Mouse (Mus musculus): ENCODE measurements around the gene Sh3kbp1. TPM values are rescaled to one million over a fixed set of nuclear protein-coding genes. Genes with fewer than 3 reads are reported as not detected.

Sh3kbp1 gene
- total and polyA plus RNA-seq, 3 experiments: 45.4 to 85.8 (median 48.2) TPM

GRCm38 (mm10) chrX:159910600-159910999 is 283.5 kb downstream of the Sh3kbp1 start:
- H3K9me3 ChIP-seq (replicated peaks; ENCODE audit: low read length): no peaks in the 10 kb centered on the region
- dilution Hi-C loops (cut with MboI; ENCODE audit: extremely low pct_ligation_motif_present, extremely low pct_unique_long_range_greater_than_20kb, low sequenced_read_pairs) (no loop called here), in situ Hi-C loops (cut with MboI; ENCODE audit: low pct_ligation_motif_present, low pct_unique_long_range_greater_than_20kb, low sequenced_read_pairs) (no loop called here)
- no peaks in the 10 kb centered on the region for H3K27me3 ChIP-seq (replicated peaks)
- H3K36me3 ChIP-seq (replicated peaks in 1 of 2; ENCODE audit: control insufficient read depth in 1 of 2, insufficient read depth in 1 of 2, low read length in 1 of 2): peaks cover 0 to 9% of the 10 kb centered on the region in 2 experiments
- peak overlapping the region; percentile 31; the same call in 1 of the 2 replicates for H3K4me2 ChIP-seq (ENCODE audit: insufficient read depth, low read depth, poor library complexity, severe bottlenecking)
- H3K27ac ChIP-seq (ENCODE audit: insufficient read depth, low read depth): no peak overlapping the region
- no peak overlapping the region for H3K4me3 ChIP-seq (replicated peaks in 1 of 3; ENCODE audit: low read depth in 2 of 3, low read length in 2 of 3, poor library complexity in 1 of 3)
- H3K79me2 ChIP-seq (replicated peaks; ENCODE audit: control insufficient read depth, extremely low read depth, insufficient read depth, poor library complexity, severe bottlenecking): no peaks in the 10 kb centered on the region
- H3K9ac ChIP-seq (ENCODE audit: insufficient read depth, low read depth): no peak overlapping the region
- H3K4me1 ChIP-seq (ENCODE audit: control insufficient read depth in 1 of 2, insufficient read depth in 2 of 2): peaks cover 0 to 31% of the 10 kb centered on the region in 2 experiments; a peak in 2 of 4 replicates
- no peak for TF ChIP-seq CHD2 (IDR thresholded peaks at IDR 0.05; ENCODE audit: low read length)
- no peak for TF ChIP-seq CTCF (conservative IDR thresholded peaks at IDR 0.05 in 1 of 2, IDR thresholded peaks at IDR 0.05 in 1 of 2; ENCODE audit: low read depth in 2 of 2, low read length in 2 of 2)
- DNase-seq (ENCODE audit: extremely low read depth): peak; percentile 19

- no peak for DNase-seq (ENCODE audit: extremely low read depth)
- H3K27ac ChIP-seq (ENCODE audit: insufficient read depth, low read depth): no peak overlapping the region
- in situ Hi-C loops (cut with MboI; ENCODE audit: low pct_ligation_motif_present, low pct_unique_long_range_greater_than_20kb, low sequenced_read_pairs) (no loop called here), dilution Hi-C loops (cut with MboI; ENCODE audit: extremely low pct_ligation_motif_present, extremely low pct_unique_long_range_greater_than_20kb, low sequenced_read_pairs) (no loop called here)
- no peaks in the 10 kb centered on the region for H3K79me2 ChIP-seq (replicated peaks; ENCODE audit: control insufficient read depth, extremely low read depth, insufficient read depth, poor library complexity, severe bottlenecking)
- H3K4me3 ChIP-seq (replicated peaks in 1 of 3; ENCODE audit: low read depth in 2 of 3, low read length in 2 of 3, poor library complexity in 1 of 3): no peak overlapping the region
- H3K4me2 ChIP-seq (ENCODE audit: insufficient read depth, low read depth, poor library complexity, severe bottlenecking): no peak overlapping the region
- peaks cover 0 to 2% of the 10 kb centered on the region in 2 experiments for H3K36me3 ChIP-seq (replicated peaks in 1 of 2; ENCODE audit: control insufficient read depth in 1 of 2, insufficient read depth in 1 of 2, low read length in 1 of 2)
- no peak overlapping the region for H3K9ac ChIP-seq (ENCODE audit: insufficient read depth, low read depth)
- TF ChIP-seq TCF12 (IDR thresholded peaks at IDR 0.05; ENCODE audit: low read depth, low read length): no peak
- no peak for TF ChIP-seq MEF2A (IDR thresholded peaks at IDR 0.05; ENCODE audit: borderline replicate concordance, low read depth, low read length)
- no peaks in the 10 kb centered on the region for H3K9me3 ChIP-seq (replicated peaks; ENCODE audit: low read length)
- no peaks in the 10 kb centered on the region for H3K27me3 ChIP-seq (replicated peaks)
- peaks cover 0 to 31% of the 10 kb centered on the region in 2 experiments; a peak in 2 of 4 replicates for H3K4me1 ChIP-seq (ENCODE audit: control insufficient read depth in 1 of 2, insufficient read depth in 2 of 2)
Observed at GRCm38 (mm10) chrX:159911613-159912012, 284.5 kb downstream of the Sh3kbp1 start.

DNA sequence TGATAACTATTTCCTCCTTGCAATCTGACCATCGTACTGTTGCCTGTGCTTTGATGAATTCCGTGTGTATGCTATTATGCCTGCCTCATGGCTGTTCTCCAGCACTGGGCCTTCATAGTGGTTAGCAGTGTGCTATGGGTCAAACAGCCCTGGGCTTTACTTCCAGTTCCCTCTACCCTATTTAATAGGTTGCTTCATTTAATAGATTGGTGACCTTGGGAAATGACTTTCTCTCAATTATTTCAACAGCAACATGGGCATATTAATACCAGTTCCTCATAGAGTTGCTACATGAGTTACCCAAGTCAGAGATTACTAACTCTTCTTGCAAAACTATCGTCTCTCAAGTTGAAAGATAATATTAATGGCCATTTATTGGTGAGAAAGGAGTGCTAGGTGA is 285.0 kb downstream of the Sh3kbp1 start:
- Histone ChIP-seq H3K9ac (ENCODE audit: insufficient read depth, low read depth) (no peak overlapping the region), H3K4me3 (replicated peaks in 1 of 3; ENCODE audit: low read depth in 2 of 3, low read length in 2 of 3, poor library complexity in 1 of 3) (no peak overlapping the region), H3K9me3 (replicated peaks; ENCODE audit: low read length) (no peaks in the 10 kb centered on the region), H3K36me3 (replicated peaks in 1 of 2; ENCODE audit: control insufficient read depth in 1 of 2, insufficient read depth in 1 of 2, low read length in 1 of 2) (peaks cover 0 to 2% of the 10 kb centered on the region in 2 experiments), H3K27ac (ENCODE audit: insufficient read depth, low read depth) (no peak overlapping the region), H3K4me1 (ENCODE audit: control insufficient read depth in 1 of 2, insufficient read depth in 2 of 2) (peaks cover 0 to 31% of the 10 kb centered on the region in 2 experiments; a peak in 2 of 4 replicates), H3K4me2 (ENCODE audit: insufficient read depth, low read depth, poor library complexity, severe bottlenecking) (no peak overlapping the region), H3K27me3 (replicated peaks) (no peaks in the 10 kb centered on the region), H3K79me2 (replicated peaks; ENCODE audit: control insufficient read depth, extremely low read depth, insufficient read depth, poor library complexity, severe bottlenecking) (no peaks in the 10 kb centered on the region)
- TF ChIP-seq NELFE (IDR thresholded peaks at IDR 0.05; ENCODE audit: low read depth, low read length) (no peak), BHLHE40 (IDR thresholded peaks at IDR 0.05; ENCODE audit: low read depth, low read length) (no peak), CHD2 (IDR thresholded peaks at IDR 0.05; ENCODE audit: low read length) (no peak), GABPA (IDR thresholded peaks at IDR 0.05; ENCODE audit: insufficient replicate concordance, low read depth, low read length) (no peak), TCF12 (IDR thresholded peaks at IDR 0.05; ENCODE audit: low read depth, low read length) (no peak), HCFC1 (IDR thresholded peaks at IDR 0.05; ENCODE audit: low read depth, low read length) (no peak), ELF1 (IDR thresholded peaks at IDR 0.05; ENCODE audit: low read depth, low read length) (no peak), USF2 (conservative IDR thresholded peaks at IDR 0.05; ENCODE audit: low read depth, low read length) (no peak), E2F4 (IDR thresholded peaks at IDR 0.05; ENCODE audit: insufficient replicate concordance, low read depth, low read length) (no peak), ZMIZ1 (IDR thresholded peaks at IDR 0.05; ENCODE audit: low read depth, low read length) (no peak), ZNF384 (IDR thresholded peaks at IDR 0.05; ENCODE audit: low read depth, low read length) (no peak), ZKSCAN1 (IDR thresholded peaks at IDR 0.05; ENCODE audit: borderline replicate concordance, low read depth, low read length) (no peak), JUND (conservative IDR thresholded peaks at IDR 0.05; ENCODE audit: low read depth, low read length) (no peak), CHD1 (IDR thresholded peaks at IDR 0.05; ENCODE audit: low read depth, low read length) (no peak)
- in situ Hi-C loops (cut with MboI; ENCODE audit: low pct_ligation_motif_present, low pct_unique_long_range_greater_than_20kb, low sequenced_read_pairs) (no loop called here), dilution Hi-C loops (cut with MboI; ENCODE audit: extremely low pct_ligation_motif_present, extremely low pct_unique_long_range_greater_than_20kb, low sequenced_read_pairs) (no loop called here)
- DNase-seq (ENCODE audit: extremely low read depth): no peak
